Mouse (Mus musculus): ENCODE measurements around the gene Opn1sw. TPM values are rescaled to one million over a fixed set of nuclear protein-coding genes. Genes with fewer than 3 reads are reported as not detected.
"Not testable (repeated sequence)": the region's sequence is repeated elsewhere in the genome, so short reads cannot be mapped to it uniquely, and the experiment has no call there.

The Opn1sw gene
- polyA plus RNA-seq, 1 experiment from 2014 or later, result 1.1 TPM

GRCm38 (mm10) chr6:29399851-29400250 is 11.6 kb upstream of the Opn1sw start:
- H3K27me3 ChIP-seq (ENCODE audit: control insufficient read depth, insufficient read depth, low read length), result peaks cover 6% of the 10 kb centered on the region; the same call in 1 of the 2 replicates
- no peak overlapping the region for H3K4me2 ChIP-seq (ENCODE audit: low read depth, low read length)
- H3K27ac ChIP-seq (ENCODE audit: low read length), result no peak overlapping the region
- H3K4me3 ChIP-seq (replicated peaks; ENCODE audit: low read length), result no peak overlapping the region
- H3K36me3 ChIP-seq (ENCODE audit: control insufficient read depth, insufficient read depth, low read length), result no peaks in the 10 kb centered on the region
- no peak overlapping the region for H3K9ac ChIP-seq (ENCODE audit: low read length)
- peaks cover 14% of the 10 kb centered on the region for H3K4me1 ChIP-seq (ENCODE audit: control insufficient read depth, insufficient read depth, low read length)
- H3K9me3 ChIP-seq (replicated peaks; ENCODE audit: control insufficient read depth, low read length), result no peaks in the 10 kb centered on the region
- no peak for ATAC-seq (ENCODE audit: insufficient read depth, low FRiP score)
- WGBS, result 89% methylated on average over 4 of the region's 4 CpGs

- peak overlapping the region; percentile 76; the same call in 1 of the 2 replicates for H3K9ac ChIP-seq (ENCODE audit: low read length)
- peak overlapping the region; percentile 7; the same call in 1 of the 2 replicates for H3K27ac ChIP-seq (ENCODE audit: low read length)
- peaks cover 11% of the 10 kb centered on the region for H3K4me1 ChIP-seq (ENCODE audit: control insufficient read depth, insufficient read depth, low read length)
- no peaks in the 10 kb centered on the region for H3K9me3 ChIP-seq (replicated peaks; ENCODE audit: control insufficient read depth, low read length)
- H3K27me3 ChIP-seq (ENCODE audit: control insufficient read depth, insufficient read depth, low read length), result peaks cover 6% of the 10 kb centered on the region; the same call in 1 of the 2 replicates
- peak overlapping the region; percentile 72 for H3K4me3 ChIP-seq (replicated peaks; ENCODE audit: low read length)
- no peak for ATAC-seq (ENCODE audit: insufficient read depth, low FRiP score)
- H3K4me2 ChIP-seq (ENCODE audit: low read depth, low read length), result peak overlapping the region; percentile 93
- no peaks in the 10 kb centered on the region for H3K36me3 ChIP-seq (ENCODE audit: control insufficient read depth, insufficient read depth, low read length)
- WGBS, result 15% methylated on average over 6 of the region's 6 CpGs
Observed at GRCm38 (mm10) chr6:29397575-29397974, 9.3 kb upstream of the Opn1sw start.

GRCm38 (mm10) chr6:29396714-29397540 is 8.7 kb upstream of the Opn1sw start:
- H3K4me1 ChIP-seq (ENCODE audit: control insufficient read depth, insufficient read depth, low read length), result peaks cover 11% of the 10 kb centered on the region
- H3K9me3 ChIP-seq (replicated peaks; ENCODE audit: control insufficient read depth, low read length), result no peaks in the 10 kb centered on the region
- H3K4me2 ChIP-seq (ENCODE audit: low read depth, low read length), result peak overlapping the region; percentile 93
- peak overlapping the region; percentile 76 for H3K9ac ChIP-seq (ENCODE audit: low read length)
- peak overlapping the region; percentile 72 for H3K4me3 ChIP-seq (replicated peaks; ENCODE audit: low read length)
- peak overlapping the region; percentile 7 for H3K27ac ChIP-seq (ENCODE audit: low read length)
- no peaks in the 10 kb centered on the region for H3K36me3 ChIP-seq (ENCODE audit: control insufficient read depth, insufficient read depth, low read length)
- peaks cover 6% of the 10 kb centered on the region; the same call in 1 of the 2 replicates for H3K27me3 ChIP-seq (ENCODE audit: control insufficient read depth, insufficient read depth, low read length)
- ATAC-seq (ENCODE audit: insufficient read depth, low FRiP score), result peak; percentile 72
- WGBS, result 3% methylated on average over 21 of the region's 24 CpGs

GRCm38 (mm10) chr6:29395910-29396713 is 7.8 kb upstream of the Opn1sw start, which contains the start of gene Ccdc136:
Ccdc136 (plus strand) TSS chr6:29396309.
- H3K27me3 ChIP-seq (ENCODE audit: control insufficient read depth, insufficient read depth, low read length), result peaks cover 6% of the 10 kb centered on the region; the same call in 1 of the 2 replicates
- H3K9me3 ChIP-seq (replicated peaks; ENCODE audit: control insufficient read depth, low read length), result no peaks in the 10 kb centered on the region
- H3K9ac ChIP-seq (ENCODE audit: low read length), result peak within 1 kb of the TSS; percentile 76
- H3K4me1 ChIP-seq (ENCODE audit: control insufficient read depth, insufficient read depth, low read length), result peaks cover 11% of the 10 kb centered on the region
- peak; percentile 90 for ATAC-seq (ENCODE audit: insufficient read depth, low FRiP score)
- WGBS, result under 1% methylated on average over 37 of the region's 49 CpGs
- H3K27ac ChIP-seq (ENCODE audit: low read length), result peak within 1 kb of the TSS; percentile 7; the same call in 1 of the 2 replicates
- H3K36me3 ChIP-seq (ENCODE audit: control insufficient read depth, insufficient read depth, low read length), result no peaks in the 10 kb centered on the region
- H3K4me3 ChIP-seq (replicated peaks; ENCODE audit: low read length), result peak within 1 kb of the TSS; percentile 72
- peak within 1 kb of the TSS; percentile 93 for H3K4me2 ChIP-seq (ENCODE audit: low read depth, low read length)

- no peak overlapping the region for H3K4me2 ChIP-seq (ENCODE audit: low read depth, low read length)
- H3K9me3 ChIP-seq (replicated peaks; ENCODE audit: control insufficient read depth, low read length), result no peaks in the 10 kb centered on the region
- peaks cover 11% of the 10 kb centered on the region for H3K4me1 ChIP-seq (ENCODE audit: control insufficient read depth, insufficient read depth, low read length)
- no peak overlapping the region for H3K27ac ChIP-seq (ENCODE audit: low read length)
- no peaks in the 10 kb centered on the region for H3K36me3 ChIP-seq (ENCODE audit: control insufficient read depth, insufficient read depth, low read length)
- H3K27me3 ChIP-seq (ENCODE audit: control insufficient read depth, insufficient read depth, low read length), result peaks cover 6% of the 10 kb centered on the region; the same call in 1 of the 2 replicates
- no peak overlapping the region for H3K9ac ChIP-seq (ENCODE audit: low read length)
- H3K4me3 ChIP-seq (replicated peaks; ENCODE audit: low read length), result no peak overlapping the region
- ATAC-seq (ENCODE audit: insufficient read depth, low FRiP score), result no peak
- 62% methylated on average over 1 of the region's 1 CpGs for WGBS
Observed at GRCm38 (mm10) chr6:29394286-29394685, 6.0 kb upstream of the Opn1sw start.

- no peak for ATAC-seq (ENCODE audit: insufficient read depth, low FRiP score)
- no peak overlapping the region for H3K9ac ChIP-seq (ENCODE audit: low read length)
- 66% methylated on average over 4 of the region's 4 CpGs for WGBS
- no peaks in the 10 kb centered on the region for H3K9me3 ChIP-seq (replicated peaks; ENCODE audit: control insufficient read depth, low read length)
- H3K36me3 ChIP-seq (ENCODE audit: control insufficient read depth, insufficient read depth, low read length), result no peaks in the 10 kb centered on the region
- peaks cover 6% of the 10 kb centered on the region; the same call in 1 of the 2 replicates for H3K27me3 ChIP-seq (ENCODE audit: control insufficient read depth, insufficient read depth, low read length)
- H3K4me2 ChIP-seq (ENCODE audit: low read depth, low read length), result no peak overlapping the region
- H3K4me3 ChIP-seq (replicated peaks; ENCODE audit: low read length), result no peak overlapping the region
- H3K27ac ChIP-seq (ENCODE audit: low read length), result no peak overlapping the region
- H3K4me1 ChIP-seq (ENCODE audit: control insufficient read depth, insufficient read depth, low read length), result peaks cover 10% of the 10 kb centered on the region
Observed at GRCm38 (mm10) chr6:29391802-29392201, 3.5 kb upstream of the Opn1sw start.

- not testable (repeated sequence) for ATAC-seq (ENCODE audit: insufficient read depth, low FRiP score); H3K4me3 ChIP-seq (replicated peaks; ENCODE audit: low read length); H3K9me3 ChIP-seq (replicated peaks; ENCODE audit: control insufficient read depth, low read length); H3K4me1 ChIP-seq (ENCODE audit: control insufficient read depth, insufficient read depth, low read length); H3K9ac ChIP-seq (ENCODE audit: low read length); H3K36me3 ChIP-seq (ENCODE audit: control insufficient read depth, insufficient read depth, low read length); H3K27me3 ChIP-seq (ENCODE audit: control insufficient read depth, insufficient read depth, low read length); H3K4me2 ChIP-seq (ENCODE audit: low read depth, low read length); H3K27ac ChIP-seq (ENCODE audit: low read length)
- WGBS, result 77% methylated on average over 8 of the region's 8 CpGs
Observed at GRCm38 (mm10) chr6:29391241-29391640, 3.0 kb upstream of the Opn1sw start.

GRCm38 (mm10) chr6:29390500-29390899 is 2.2 kb upstream of the Opn1sw start:
- H3K27me3 ChIP-seq (ENCODE audit: control insufficient read depth, insufficient read depth, low read length); H3K9me3 ChIP-seq (replicated peaks; ENCODE audit: control insufficient read depth, low read length); H3K4me3 ChIP-seq (replicated peaks; ENCODE audit: low read length); H3K9ac ChIP-seq (ENCODE audit: low read length); H3K4me1 ChIP-seq (ENCODE audit: control insufficient read depth, insufficient read depth, low read length); H3K4me2 ChIP-seq (ENCODE audit: low read depth, low read length); H3K27ac ChIP-seq (ENCODE audit: low read length); H3K36me3 ChIP-seq (ENCODE audit: control insufficient read depth, insufficient read depth, low read length); ATAC-seq (ENCODE audit: insufficient read depth, low FRiP score): not testable (repeated sequence)
- 82% methylated on average over 1 of the region's 1 CpGs for WGBS

- ATAC-seq (ENCODE audit: insufficient read depth, low FRiP score), result no peak
- peaks cover 4% of the 10 kb centered on the region; the same call in 1 of the 2 replicates for H3K4me1 ChIP-seq (ENCODE audit: control insufficient read depth, insufficient read depth, low read length)
- WGBS, result 44% methylated on average over 9 of the region's 9 CpGs
Observed at GRCm38 (mm10) chr6:29389425-29389824, 1.2 kb upstream of the Opn1sw start.

More at GRCm38 (mm10) chr6:29389425-29389824, 1.2 kb upstream of the Opn1sw start:
- no peaks in the 10 kb centered on the region for H3K9me3 ChIP-seq (replicated peaks; ENCODE audit: control insufficient read depth, low read length)
- H3K4me3 ChIP-seq (replicated peaks; ENCODE audit: low read length), result no peak overlapping the region
- no peaks in the 10 kb centered on the region for H3K36me3 ChIP-seq (ENCODE audit: control insufficient read depth, insufficient read depth, low read length)
- no peak overlapping the region for H3K9ac ChIP-seq (ENCODE audit: low read length)
- no peak overlapping the region for H3K4me2 ChIP-seq (ENCODE audit: low read depth, low read length)
- H3K27ac ChIP-seq (ENCODE audit: low read length), result no peak overlapping the region
- H3K27me3 ChIP-seq (ENCODE audit: control insufficient read depth, insufficient read depth, low read length), result no peaks in the 10 kb centered on the region
